Mouse (Mus musculus): ENCODE results near the gene Stard3. TPM values are rescaled to one million over a fixed set of nuclear protein-coding genes. Genes with fewer than 3 reads are reported as not detected.
A peak's percentile ranks its signal among the peaks of the same experiment; 100 is the strongest.

Gene Stard3
- total RNA-seq, 1 experiment from 2014 or later, result 16.5 TPM

DNA sequence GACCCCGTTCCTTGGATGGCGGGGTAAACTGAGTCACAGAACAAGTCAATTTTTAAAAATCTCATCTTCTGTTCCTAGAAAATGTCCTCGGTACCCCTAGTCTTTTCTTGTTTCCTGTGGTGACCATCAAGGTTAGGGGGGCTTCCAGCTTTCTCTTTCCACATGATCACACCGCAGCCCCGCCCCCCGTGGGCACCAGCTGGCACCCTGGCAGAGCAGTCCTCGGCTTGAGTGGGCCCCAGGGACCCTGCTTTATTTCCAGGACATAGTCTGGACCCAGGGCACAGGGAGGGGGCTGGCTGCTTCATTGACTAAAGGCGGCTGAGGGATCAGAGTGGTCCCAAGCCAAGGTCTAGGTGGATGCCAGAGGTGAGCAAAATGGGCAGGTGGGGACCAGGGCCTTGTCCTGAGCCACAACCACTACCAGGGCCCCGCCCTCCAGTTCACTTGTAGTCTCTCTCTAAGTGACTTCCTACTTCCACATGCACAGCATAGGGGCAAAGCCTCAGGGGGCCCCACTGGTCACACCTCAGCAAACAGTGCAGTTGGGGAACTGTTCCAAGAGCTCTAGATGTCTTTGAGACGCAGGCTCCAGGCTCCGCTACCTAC lies 18.4 kb upstream of the Stard3 start:
- ATAC-seq (replicated peaks in 1 of 2; ENCODE audit: insufficient read depth in 1 of 2, low FRiP score in 2 of 2, low TSS enrichment in 1 of 2, low read depth in 1 of 2, poor library complexity in 2 of 2, severe bottlenecking in 2 of 2), result no peak

DNA sequence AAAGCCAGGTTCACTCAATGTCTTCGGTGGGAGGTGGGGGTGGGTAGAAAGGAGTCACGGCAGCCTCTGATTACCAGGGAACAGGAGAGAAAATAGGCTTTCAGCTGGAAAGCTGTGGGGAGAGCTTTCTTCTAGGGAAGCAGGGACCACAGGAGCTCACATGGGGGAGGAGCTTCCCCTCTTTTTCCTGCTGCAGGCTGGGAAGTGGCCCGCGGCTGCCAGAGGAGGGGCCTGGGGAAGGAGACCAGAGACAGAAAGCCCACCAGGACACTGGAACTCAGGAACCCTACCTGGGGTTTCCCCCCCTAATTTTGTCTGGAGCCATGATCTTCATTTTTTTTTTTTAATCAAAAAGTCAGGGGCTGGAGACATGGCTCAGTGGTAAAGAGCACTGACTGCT lies 17.6 kb upstream of the Stard3 start:
- no peak for ATAC-seq (replicated peaks in 1 of 2; ENCODE audit: insufficient read depth in 1 of 2, low FRiP score in 2 of 2, low TSS enrichment in 1 of 2, low read depth in 1 of 2, poor library complexity in 2 of 2, severe bottlenecking in 2 of 2)

DNA sequence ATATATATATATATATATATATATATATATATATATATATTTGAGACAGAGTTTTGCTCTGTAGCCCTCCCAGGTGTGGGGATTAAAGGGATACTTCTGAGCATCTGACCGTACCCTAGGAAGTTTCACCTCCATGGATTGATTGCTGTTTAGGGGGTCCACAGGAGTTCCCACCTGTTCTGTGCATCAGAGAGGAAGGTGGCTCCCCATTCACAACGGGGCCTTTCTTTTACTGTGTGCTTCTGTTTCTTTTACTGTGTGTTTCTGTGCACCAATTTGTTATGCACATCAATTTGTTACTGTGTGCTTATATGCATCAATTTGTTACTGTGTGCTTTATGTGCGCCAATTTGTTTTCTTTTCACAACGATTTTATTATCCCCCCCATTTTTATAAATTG lies 17.0 kb upstream of the Stard3 start:
- no peak for ATAC-seq (replicated peaks in 1 of 2; ENCODE audit: insufficient read depth in 1 of 2, low FRiP score in 2 of 2, low TSS enrichment in 1 of 2, low read depth in 1 of 2, poor library complexity in 2 of 2, severe bottlenecking in 2 of 2)

DNA sequence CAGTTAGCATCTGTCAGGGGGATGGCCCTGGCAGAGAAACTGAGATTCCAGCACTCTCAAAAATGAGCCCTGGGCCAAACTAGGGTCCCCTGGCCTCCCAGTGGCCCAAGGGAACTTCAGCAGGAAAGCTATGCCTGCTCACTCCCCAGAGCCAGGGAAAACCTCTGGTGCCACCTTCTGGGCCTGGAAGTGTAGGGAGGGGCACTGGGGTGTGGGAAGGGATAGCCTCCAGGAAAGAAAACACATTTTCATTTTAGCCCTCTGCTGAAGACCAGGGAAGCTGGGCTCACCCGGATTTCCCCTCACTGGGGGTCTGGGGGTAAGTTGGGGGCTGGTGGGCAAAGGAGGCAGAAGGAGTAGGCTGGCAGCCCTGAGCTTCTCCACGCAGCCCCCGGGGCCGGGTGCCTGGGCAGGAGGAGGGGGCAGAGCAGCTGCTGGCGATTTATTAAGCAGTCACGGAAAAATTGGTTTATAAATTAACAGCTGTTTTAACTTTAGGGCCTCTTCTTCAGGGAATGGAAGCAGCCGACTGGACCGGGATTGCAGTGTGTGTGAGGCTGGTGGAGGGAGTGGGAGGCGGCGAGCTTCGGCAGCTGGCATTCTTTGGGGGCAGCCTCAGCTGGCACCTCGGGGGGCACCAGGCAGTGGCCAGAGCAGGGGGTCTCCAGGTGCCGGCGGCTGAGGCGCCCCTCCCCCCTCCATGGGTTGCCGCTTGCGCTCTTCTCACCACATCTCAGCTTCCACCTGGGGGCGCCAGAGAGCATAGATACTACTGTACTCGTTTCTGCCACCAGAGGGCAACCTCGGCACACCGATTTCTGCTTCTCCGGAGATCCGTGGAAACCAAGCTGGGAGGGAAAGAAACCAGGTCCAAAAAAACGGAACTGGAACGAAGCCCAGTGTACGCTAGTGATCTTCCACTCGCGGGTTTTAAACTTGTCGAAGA lies 15.9 kb upstream of the Stard3 start:
- ATAC-seq (replicated peaks in 1 of 2; ENCODE audit: insufficient read depth in 1 of 2, low FRiP score in 2 of 2, low TSS enrichment in 1 of 2, low read depth in 1 of 2, poor library complexity in 2 of 2, severe bottlenecking in 2 of 2), result peak; percentile 76 to 90

DNA sequence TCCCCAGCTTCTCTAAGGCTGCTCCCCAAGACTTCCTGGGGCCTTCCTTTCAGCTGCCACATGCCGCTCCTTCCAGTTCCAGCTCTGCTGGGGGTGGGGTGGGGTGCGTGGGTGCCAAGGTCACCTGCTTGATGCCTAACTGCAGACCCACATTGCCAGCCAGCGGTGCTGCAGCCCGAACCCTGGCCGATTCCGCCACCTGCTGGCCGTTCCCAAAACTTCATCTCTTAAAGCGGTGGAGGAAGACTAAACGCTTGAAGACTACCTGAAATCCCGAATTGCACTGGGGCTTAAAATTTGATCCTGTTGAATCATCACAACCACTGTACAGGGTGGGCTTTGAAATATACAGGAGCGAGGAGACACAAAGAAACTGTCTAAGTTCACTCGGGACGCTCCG lies 12.9 kb upstream of the Stard3 start:
- peak; percentile 43 to 50; a peak in 2 of 4 replicates for ATAC-seq (replicated peaks in 1 of 2; ENCODE audit: insufficient read depth in 1 of 2, low FRiP score in 2 of 2, low TSS enrichment in 1 of 2, low read depth in 1 of 2, poor library complexity in 2 of 2, severe bottlenecking in 2 of 2)

- no peak for ATAC-seq (replicated peaks in 1 of 2; ENCODE audit: insufficient read depth in 1 of 2, low FRiP score in 2 of 2, low TSS enrichment in 1 of 2, low read depth in 1 of 2, poor library complexity in 2 of 2, severe bottlenecking in 2 of 2)
These were observed 12.0 kb upstream of the Stard3 start for GRCm38 (mm10) chr11:98346168-98346567.

GRCm38 (mm10) chr11:98347385-98348082 lies 10.6 kb upstream of the Stard3 start:
- ATAC-seq (replicated peaks in 1 of 2; ENCODE audit: insufficient read depth in 1 of 2, low FRiP score in 2 of 2, low TSS enrichment in 1 of 2, low read depth in 1 of 2, poor library complexity in 2 of 2, severe bottlenecking in 2 of 2), result no peak

DNA sequence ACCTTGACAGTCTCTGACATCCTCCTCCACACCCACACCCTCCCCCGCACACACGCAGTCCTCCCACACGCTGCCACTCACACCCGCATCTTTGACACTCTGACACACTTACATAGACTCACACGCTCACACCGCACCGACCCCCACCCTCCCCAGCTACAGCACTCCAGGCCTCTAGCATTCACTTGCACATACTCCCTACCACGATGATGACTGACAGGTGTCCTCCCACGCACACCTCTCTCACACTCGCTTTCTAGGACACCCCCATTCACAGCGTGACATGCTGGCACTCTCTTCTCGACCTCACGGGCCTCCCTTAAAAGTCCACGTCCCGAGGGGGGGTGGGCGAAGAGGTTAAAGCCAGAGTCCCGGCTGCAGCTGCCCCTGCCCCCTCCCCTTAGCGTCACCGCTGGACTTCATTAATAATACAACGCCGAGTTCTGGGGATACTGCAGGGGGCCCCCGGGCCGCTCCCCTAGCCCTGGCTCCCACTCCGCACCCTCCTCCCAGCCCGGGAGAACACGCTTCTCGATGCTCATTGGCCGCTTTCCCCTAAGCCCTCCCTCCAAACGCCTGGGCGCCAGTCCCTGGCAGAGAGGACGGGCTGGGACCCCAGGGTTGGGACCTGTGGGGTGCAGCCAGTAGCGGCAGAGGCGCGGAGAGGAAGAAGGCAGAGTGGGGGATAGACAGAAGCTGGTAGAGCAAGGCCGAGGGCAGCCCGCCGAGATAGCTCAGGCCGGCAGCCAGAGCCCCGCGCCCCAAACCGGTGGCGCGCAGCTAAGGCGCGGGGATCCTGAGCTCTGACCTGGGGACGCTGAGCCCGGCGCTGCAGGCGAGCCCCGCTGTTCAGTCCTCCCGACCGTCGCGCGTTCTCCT lies 9.8 kb upstream of the Stard3 start, which contains the start of gene Ppp1r1b:
Ppp1r1b (plus strand) TSS at position 322 of the 879 bp plus-strand sequence.
- peak in 1 of 2 experiments; percentile 30; a peak in 2 of 4 replicates for ATAC-seq (replicated peaks in 1 of 2; ENCODE audit: insufficient read depth in 1 of 2, low FRiP score in 2 of 2, low TSS enrichment in 1 of 2, low read depth in 1 of 2, poor library complexity in 2 of 2, severe bottlenecking in 2 of 2)

GRCm38 (mm10) chr11:98349308-98349707 lies 8.9 kb upstream of the Stard3 start:
- ATAC-seq (replicated peaks in 1 of 2; ENCODE audit: insufficient read depth in 1 of 2, low FRiP score in 2 of 2, low TSS enrichment in 1 of 2, low read depth in 1 of 2, poor library complexity in 2 of 2, severe bottlenecking in 2 of 2), result no peak

GRCm38 (mm10) chr11:98352272-98352990 lies 5.7 kb upstream of the Stard3 start:
- no peak for ATAC-seq (replicated peaks in 1 of 2; ENCODE audit: insufficient read depth in 1 of 2, low FRiP score in 2 of 2, low TSS enrichment in 1 of 2, low read depth in 1 of 2, poor library complexity in 2 of 2, severe bottlenecking in 2 of 2)

GRCm38 (mm10) chr11:98353651-98354211 lies 4.4 kb upstream of the Stard3 start:
- no peak for ATAC-seq (replicated peaks in 1 of 2; ENCODE audit: insufficient read depth in 1 of 2, low FRiP score in 2 of 2, low TSS enrichment in 1 of 2, low read depth in 1 of 2, poor library complexity in 2 of 2, severe bottlenecking in 2 of 2)

DNA sequence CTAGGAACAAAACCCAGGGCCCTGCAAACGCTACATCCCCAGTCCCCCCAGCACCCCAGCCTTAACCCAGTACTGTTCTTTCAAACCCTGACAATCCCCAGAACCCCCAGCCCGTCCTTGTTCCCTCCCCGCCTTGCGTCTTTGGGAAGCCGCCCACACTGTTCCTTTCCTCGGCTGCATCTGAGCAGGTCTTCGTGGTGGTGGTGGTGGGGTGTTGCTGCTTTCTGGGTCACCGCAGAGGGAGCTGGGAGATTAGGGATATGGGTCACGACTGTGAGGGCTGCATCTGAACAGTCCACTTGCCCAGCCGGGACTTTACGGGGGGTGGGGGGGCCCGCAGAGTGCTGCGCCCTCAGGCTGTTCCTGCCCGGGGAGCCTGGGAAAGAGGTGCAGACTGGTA lies 3.7 kb upstream of the Stard3 start:
- ATAC-seq (replicated peaks in 1 of 2; ENCODE audit: insufficient read depth in 1 of 2, low FRiP score in 2 of 2, low TSS enrichment in 1 of 2, low read depth in 1 of 2, poor library complexity in 2 of 2, severe bottlenecking in 2 of 2), result no peak

DNA sequence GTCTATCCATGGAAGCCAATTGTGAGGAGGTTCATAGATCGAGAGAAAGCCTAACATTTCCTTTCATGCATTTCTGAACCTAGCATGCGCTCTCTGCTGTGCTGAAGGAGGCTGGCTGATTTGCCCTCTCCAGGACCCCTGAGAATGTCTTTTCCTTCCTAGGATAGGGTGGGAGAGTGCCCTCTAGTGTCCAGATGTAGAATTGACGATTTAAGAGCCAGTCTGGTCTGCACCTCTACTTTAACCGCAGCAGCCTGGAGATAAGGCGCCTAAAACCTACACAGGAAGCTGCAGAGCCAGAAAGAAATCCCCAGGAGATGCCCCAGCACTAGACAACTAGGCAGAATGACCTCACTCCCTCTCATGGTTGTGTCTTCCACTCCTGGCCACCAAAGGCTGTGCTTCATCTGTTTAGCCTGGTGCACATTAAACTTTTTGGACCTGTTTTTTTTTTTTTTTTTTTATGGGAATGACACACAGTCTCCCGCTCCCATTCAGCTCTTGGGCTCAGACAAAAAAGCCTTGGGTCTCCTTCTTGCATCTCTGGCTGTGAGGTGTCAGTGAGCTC lies 2.4 kb upstream of the Stard3 start:
- ATAC-seq (replicated peaks in 1 of 2; ENCODE audit: insufficient read depth in 1 of 2, low FRiP score in 2 of 2, low TSS enrichment in 1 of 2, low read depth in 1 of 2, poor library complexity in 2 of 2, severe bottlenecking in 2 of 2), result peak; percentile 42 to 55

GRCm38 (mm10) chr11:98356625-98357394 lies 1.4 kb upstream of the Stard3 start:
- no peak for ATAC-seq (replicated peaks in 1 of 2; ENCODE audit: insufficient read depth in 1 of 2, low FRiP score in 2 of 2, low TSS enrichment in 1 of 2, low read depth in 1 of 2, poor library complexity in 2 of 2, severe bottlenecking in 2 of 2)

GRCm38 (mm10) chr11:98357396-98358160 lies 590 bp upstream of the Stard3 start:
- peak in 1 of 2 experiments; percentile 1; a peak in 1 of 4 replicates for ATAC-seq (replicated peaks in 1 of 2; ENCODE audit: insufficient read depth in 1 of 2, low FRiP score in 2 of 2, low TSS enrichment in 1 of 2, low read depth in 1 of 2, poor library complexity in 2 of 2, severe bottlenecking in 2 of 2)

Data from hematopoietic stem cell, adult 5-6 weeks (primary cell).